Mouse (Mus musculus) left cerebral cortex, adult 2 months (tissue): ENCODE measurements at regions not wholly inside any gene's neighbourhood (a gene's known extent, or its start where the extent isn't known, plus 50 kb on each side); places are given as distances from the start of the nearest gene placed in this dataset.

Source experiments
- DNase-seq, 2 experiments: peaks; one replicate each; pipeline ENCODE4 v3.0.0; 2021 to 2022; ENCODE audit warnings: low spot score in 2 of 2, mixed read lengths in 1 of 2; ENCODE audit errors: extremely low spot score in 1 of 2
- H3K27ac ChIP-seq: fragments of 200-600 bp; 2 replicates; pipeline ENCODE4 v1.8.1; 2022
- H3K4me3 ChIP-seq: fragments of 200-600 bp; 2 replicates; pipeline ENCODE4 v1.8.1; 2022
- CTCF ChIP-seq: fragments of 200-600 bp; IDR thresholded peaks from 2 replicates; pipeline ENCODE4 v1.8.1; 2022; ENCODE audit warnings: antibody characterized with exemption, mild to moderate bottlenecking, moderate library complexity
- intact Hi-C: fragments of 180-260 bp; cut with DNase I; formaldehyde crosslinking; loops from one replicate; pipeline ENCODE4 v1.15.1; 2025

- no peak overlapping the region for H3K4me3 ChIP-seq
- intact Hi-C loops: loop anchor here (2.0 kb wide), 2 partner anchors 75 to 173 kb away; no protein-coding TSS in a partner anchor
- no peak for TF ChIP-seq CTCF
- no peak overlapping the region for H3K27ac ChIP-seq
- no peak for DNase-seq
Measured at GRCm38 (mm10) chr11:71675714-71676313, 73.9 kb upstream of the Wscd1 start.

GRCm38 (mm10) chr11:71697017-71697416 is 52.7 kb upstream of the Wscd1 start:
- Histone ChIP-seq H3K27ac (no peak overlapping the region), H3K4me3 (no peak overlapping the region)
- intact Hi-C loops: no loop called here
- no peak for DNase-seq
- TF ChIP-seq CTCF: no peak

DNA sequence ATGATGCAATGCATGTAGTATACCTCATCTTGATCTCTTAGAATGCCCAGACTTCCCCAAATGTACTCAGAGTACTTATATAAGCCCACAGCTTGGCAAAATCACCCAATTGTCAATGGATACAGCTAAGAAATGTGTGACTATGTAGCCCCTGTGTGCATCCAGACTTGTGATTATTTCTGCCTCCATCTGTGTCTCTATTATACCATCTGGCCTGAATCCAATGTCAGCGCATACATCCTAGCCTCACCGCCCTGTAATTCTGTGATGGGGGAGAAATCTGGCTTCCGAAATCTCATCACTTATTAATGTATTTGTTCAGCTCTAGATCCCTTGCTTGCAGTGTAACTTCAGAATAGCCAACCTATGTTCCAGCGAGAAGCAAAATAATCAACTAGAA is 50.9 kb upstream of the Wscd1 start:
- no peak overlapping the region for H3K27ac ChIP-seq
- DNase-seq: no peak
- intact Hi-C loops: no loop called here
- no peak overlapping the region for H3K4me3 ChIP-seq
- no peak for TF ChIP-seq CTCF
